Mouse (Mus musculus) heart, postnatal 0 days (tissue): ENCODE data around the gene Chaf1a.

Source experiments
- CTCF ChIP-seq: IDR thresholded peaks from 2 replicates; pipeline ENCODE4 v1.5.1; 2016; ENCODE audit warnings: antibody characterized with exemption, control low read depth, low read depth
- EP300 ChIP-seq: IDR thresholded peaks from 2 replicates; pipeline ENCODE4 v1.6.1; 2016; ENCODE audit warnings: antibody characterized with exemption, low read depth

- TF ChIP-seq CTCF (no peak), EP300 (no peak)
Measured at GRCm38 (mm10) chr17:56119431-56119830, 79.2 kb downstream of the Chaf1a start.
